Mouse (Mus musculus): ENCODE results near the gene Ces5a. TPM values are rescaled to one million over a fixed set of nuclear protein-coding genes. Genes with fewer than 3 reads are reported as not detected.

Gene Ces5a
- polyA plus RNA-seq (2015; fragmentation: Nextera tagmentation; extraction: Ambion mirVana): 0.09 TPM in 1 of 2 replicates, not detected in the other

- Histone ChIP-seq H3K4me3 (ENCODE audit: low read length) (no peak within 1 kb of the TSS), H3K4me1 (replicated peaks; ENCODE audit: control insufficient read depth, insufficient read depth, low read length) (no peaks in the 10 kb centered on the region), H3K9ac (ENCODE audit: low read length) (no peak within 1 kb of the TSS), H3K9me3 (ENCODE audit: control insufficient read depth, low read length) (no peaks in the 10 kb centered on the region), H3K27me3 (ENCODE audit: control insufficient read depth, insufficient read depth, low read depth, low read length) (no peaks in the 10 kb centered on the region), H3K36me3 (ENCODE audit: control insufficient read depth, insufficient read depth, low read length) (no peaks in the 10 kb centered on the region), H3K4me2 (ENCODE audit: low read depth, low read length) (no peak within 1 kb of the TSS), H3K27ac (ENCODE audit: low read length) (no peak within 1 kb of the TSS)
- ATAC-seq (ENCODE audit: low read depth): no peak
- WGBS: 76% methylated on average over 5 of the region's 5 CpGs
Measured at GRCm38 (mm10) chr8:93535730-93536129, at the start of gene Ces5a. TSS of gene Ces5a (minus strand) at chr8:93535830.

GRCm38 (mm10) chr8:93572841-93573240 lies 37.2 kb upstream of the Ces5a start:
- H3K4me2 ChIP-seq (ENCODE audit: low read depth, low read length): no peak overlapping the region
- 84% methylated on average over 9 of the region's 9 CpGs for whole genome bisulfite sequencing
- no peak overlapping the region; the same call in 1 of the 2 replicates for H3K27ac ChIP-seq (ENCODE audit: low read length)
- no peak for ATAC-seq (ENCODE audit: low read depth)
- no peaks in the 10 kb centered on the region for H3K36me3 ChIP-seq (ENCODE audit: control insufficient read depth, insufficient read depth, low read length)
- H3K4me1 ChIP-seq (replicated peaks; ENCODE audit: control insufficient read depth, insufficient read depth, low read length): peaks cover 11% of the 10 kb centered on the region
- H3K27me3 ChIP-seq (ENCODE audit: control insufficient read depth, insufficient read depth, low read depth, low read length): no peaks in the 10 kb centered on the region
- H3K9me3 ChIP-seq (ENCODE audit: control insufficient read depth, low read length): peaks cover 4% of the 10 kb centered on the region; the same call in 1 of the 2 replicates
- no peak overlapping the region for H3K4me3 ChIP-seq (ENCODE audit: low read length)
- no peak overlapping the region for H3K9ac ChIP-seq (ENCODE audit: low read length)

- H3K4me3 ChIP-seq (ENCODE audit: low read length): no peak overlapping the region
Measured at GRCm38 (mm10) chr8:93572095-93572501, 36.5 kb upstream of the Ces5a start.

GRCm38 (mm10) chr8:93571369-93571985 lies 35.8 kb upstream of the Ces5a start:
- H3K9me3 ChIP-seq (ENCODE audit: control insufficient read depth, low read length): peaks cover 4% of the 10 kb centered on the region; the same call in 1 of the 2 replicates
- no peaks in the 10 kb centered on the region for H3K36me3 ChIP-seq (ENCODE audit: control insufficient read depth, insufficient read depth, low read length)
- no peak overlapping the region for H3K4me2 ChIP-seq (ENCODE audit: low read depth, low read length)
- peaks cover 11% of the 10 kb centered on the region for H3K4me1 ChIP-seq (replicated peaks; ENCODE audit: control insufficient read depth, insufficient read depth, low read length)
- peak; percentile 80 for ATAC-seq (ENCODE audit: low read depth)
- no peak overlapping the region for H3K4me3 ChIP-seq (ENCODE audit: low read length)
- H3K9ac ChIP-seq (ENCODE audit: low read length): no peak overlapping the region
- 21% methylated on average over 9 of the region's 9 CpGs for WGBS
- H3K27me3 ChIP-seq (ENCODE audit: control insufficient read depth, insufficient read depth, low read depth, low read length): no peaks in the 10 kb centered on the region
- H3K27ac ChIP-seq (ENCODE audit: low read length): peak overlapping the region; percentile 90

More at GRCm38 (mm10) chr8:93572095-93572501, 36.5 kb upstream of the Ces5a start:
- peaks cover 4% of the 10 kb centered on the region; the same call in 1 of the 2 replicates for H3K9me3 ChIP-seq (ENCODE audit: control insufficient read depth, low read length)
- H3K27ac ChIP-seq (ENCODE audit: low read length): peak overlapping the region; percentile 90
- no peaks in the 10 kb centered on the region for H3K36me3 ChIP-seq (ENCODE audit: control insufficient read depth, insufficient read depth, low read length)
- H3K4me1 ChIP-seq (replicated peaks; ENCODE audit: control insufficient read depth, insufficient read depth, low read length): peaks cover 11% of the 10 kb centered on the region
- ATAC-seq (ENCODE audit: low read depth): no peak
- no peak overlapping the region for H3K4me2 ChIP-seq (ENCODE audit: low read depth, low read length)
- H3K27me3 ChIP-seq (ENCODE audit: control insufficient read depth, insufficient read depth, low read depth, low read length): no peaks in the 10 kb centered on the region
- 42% methylated on average over 2 of the region's 2 CpGs for WGBS
- H3K9ac ChIP-seq (ENCODE audit: low read length): 0 out of 2 replicates have a peak overlapping the region, but pooled peaks have one; percentile 12

- no peak for ATAC-seq (ENCODE audit: low read depth)
- no peak overlapping the region for H3K4me3 ChIP-seq (ENCODE audit: low read length)
Measured at GRCm38 (mm10) chr8:93570186-93570530, 34.5 kb upstream of the Ces5a start.

GRCm38 (mm10) chr8:93569311-93570185 lies 33.9 kb upstream of the Ces5a start:
- Histone ChIP-seq H3K36me3 (ENCODE audit: control insufficient read depth, insufficient read depth, low read length) (no peaks in the 10 kb centered on the region), H3K9me3 (ENCODE audit: control insufficient read depth, low read length) (peaks cover 4% of the 10 kb centered on the region; the same call in 1 of the 2 replicates), H3K27me3 (ENCODE audit: control insufficient read depth, insufficient read depth, low read depth, low read length) (no peaks in the 10 kb centered on the region), H3K4me1 (replicated peaks; ENCODE audit: control insufficient read depth, insufficient read depth, low read length) (peaks cover 11% of the 10 kb centered on the region), H3K27ac (ENCODE audit: low read length) (peak overlapping the region; percentile 90), H3K4me2 (ENCODE audit: low read depth, low read length) (no peak overlapping the region), H3K4me3 (ENCODE audit: low read length) (no peak overlapping the region), H3K9ac (ENCODE audit: low read length) (no peak overlapping the region)
- ATAC-seq (ENCODE audit: low read depth): peak; percentile 70
- 31% methylated on average over 13 of the region's 13 CpGs for WGBS

More at GRCm38 (mm10) chr8:93570186-93570530, 34.5 kb upstream of the Ces5a start:
- peaks cover 4% of the 10 kb centered on the region; the same call in 1 of the 2 replicates for H3K9me3 ChIP-seq (ENCODE audit: control insufficient read depth, low read length)
- H3K27ac ChIP-seq (ENCODE audit: low read length): peak overlapping the region; percentile 90
- H3K4me2 ChIP-seq (ENCODE audit: low read depth, low read length): no peak overlapping the region
- H3K36me3 ChIP-seq (ENCODE audit: control insufficient read depth, insufficient read depth, low read length): no peaks in the 10 kb centered on the region
- H3K27me3 ChIP-seq (ENCODE audit: control insufficient read depth, insufficient read depth, low read depth, low read length): no peaks in the 10 kb centered on the region
- WGBS: 33% methylated on average over 2 of the region's 2 CpGs
- H3K4me1 ChIP-seq (replicated peaks; ENCODE audit: control insufficient read depth, insufficient read depth, low read length): peaks cover 11% of the 10 kb centered on the region
- no peak overlapping the region for H3K9ac ChIP-seq (ENCODE audit: low read length)

GRCm38 (mm10) chr8:93568666-93569065 lies 33.0 kb upstream of the Ces5a start:
- Histone ChIP-seq H3K4me3 (ENCODE audit: low read length) (no peak overlapping the region), H3K36me3 (ENCODE audit: control insufficient read depth, insufficient read depth, low read length) (no peaks in the 10 kb centered on the region), H3K27me3 (ENCODE audit: control insufficient read depth, insufficient read depth, low read depth, low read length) (no peaks in the 10 kb centered on the region), H3K27ac (ENCODE audit: low read length) (no peak overlapping the region), H3K4me1 (replicated peaks; ENCODE audit: control insufficient read depth, insufficient read depth, low read length) (peaks cover 11% of the 10 kb centered on the region), H3K9ac (ENCODE audit: low read length) (no peak overlapping the region), H3K9me3 (ENCODE audit: control insufficient read depth, low read length) (peaks cover 4% of the 10 kb centered on the region; the same call in 1 of the 2 replicates), H3K4me2 (ENCODE audit: low read depth, low read length) (no peak overlapping the region)
- no peak for ATAC-seq (ENCODE audit: low read depth)
- WGBS: 88% methylated on average over 3 of the region's 3 CpGs

- Histone ChIP-seq H3K4me3 (ENCODE audit: low read length) (no peak overlapping the region), H3K27me3 (ENCODE audit: control insufficient read depth, insufficient read depth, low read depth, low read length) (no peaks in the 10 kb centered on the region), H3K9me3 (ENCODE audit: control insufficient read depth, low read length) (peaks cover 4% of the 10 kb centered on the region; the same call in 1 of the 2 replicates), H3K9ac (ENCODE audit: low read length) (no peak overlapping the region), H3K27ac (ENCODE audit: low read length) (no peak overlapping the region), H3K36me3 (ENCODE audit: control insufficient read depth, insufficient read depth, low read length) (no peaks in the 10 kb centered on the region), H3K4me2 (ENCODE audit: low read depth, low read length) (no peak overlapping the region), H3K4me1 (replicated peaks; ENCODE audit: control insufficient read depth, insufficient read depth, low read length) (peaks cover 7% of the 10 kb centered on the region)
- ATAC-seq (ENCODE audit: low read depth): no peak
- WGBS: 68% methylated on average over 9 of the region's 9 CpGs
Measured at GRCm38 (mm10) chr8:93567086-93567485, 31.5 kb upstream of the Ces5a start.

GRCm38 (mm10) chr8:93564634-93565033 lies 29.0 kb upstream of the Ces5a start:
- Histone ChIP-seq H3K9ac (ENCODE audit: low read length) (no peak overlapping the region), H3K27ac (ENCODE audit: low read length) (no peak overlapping the region), H3K4me2 (ENCODE audit: low read depth, low read length) (no peak overlapping the region), H3K4me3 (ENCODE audit: low read length) (no peak overlapping the region), H3K4me1 (replicated peaks; ENCODE audit: control insufficient read depth, insufficient read depth, low read length) (peaks cover 5% of the 10 kb centered on the region; the same call in 1 of the 2 replicates), H3K9me3 (ENCODE audit: control insufficient read depth, low read length) (peaks cover 4% of the 10 kb centered on the region; the same call in 1 of the 2 replicates), H3K36me3 (ENCODE audit: control insufficient read depth, insufficient read depth, low read length) (no peaks in the 10 kb centered on the region), H3K27me3 (ENCODE audit: control insufficient read depth, insufficient read depth, low read depth, low read length) (no peaks in the 10 kb centered on the region)
- ATAC-seq (ENCODE audit: low read depth): no peak
- 67% methylated on average over 4 of the region's 4 CpGs for WGBS
